Mouse (Mus musculus) intestine, embryonic 14.5 days (tissue): ENCODE data around the gene Ptprg. TPM values are rescaled to one million over a fixed set of nuclear protein-coding genes. Genes with fewer than 3 reads are reported as not detected.

Source experiments
- ATAC-seq: fragments of 200-750 bp; cut with Nextera tagmentation; replicated peaks from 2 replicates; pipeline ENCODE4 v1.8.0; 2017; ENCODE audit warnings: low read depth, moderate number of reproducible peaks, moderate TSS enrichment, moderate library complexity; ENCODE audit not compliant: low FRiP score, low TSS enrichment
- DNase-seq: peaks from one replicate; pipeline ENCODE4 v3.0.0-alpha.2; 2018; ENCODE audit warnings: low spot score
- H3K27ac ChIP-seq: fragments of 300-500 bp; sonication (generic); 2 replicates; pipeline ENCODE4 v1.5.1; 2014; ENCODE audit warnings: low read depth, mild to moderate bottlenecking, control low read depth
- H3K27me3 ChIP-seq: fragments of 300-500 bp; sonication (generic); replicated peaks from 2 replicates; pipeline ENCODE4 v1.6.1; 2014; ENCODE audit warnings: low read length, control low read depth; ENCODE audit not compliant: control insufficient read depth, insufficient read depth
- H3K36me3 ChIP-seq: fragments of 300-500 bp; sonication (generic); 2 replicates; pipeline ENCODE4 v1.6.1; 2014; ENCODE audit warnings: low read length, control low read depth; ENCODE audit not compliant: control insufficient read depth, insufficient read depth
- H3K4me1 ChIP-seq: fragments of 300-500 bp; sonication (generic); replicated peaks from 2 replicates; pipeline ENCODE4 v1.6.1; 2014; ENCODE audit warnings: low read length, control low read depth, mixed read lengths; ENCODE audit not compliant: control insufficient read depth, insufficient read depth
- H3K4me2 ChIP-seq: fragments of 300-500 bp; sonication (generic); 2 replicates; pipeline ENCODE4 v1.6.1; 2014; ENCODE audit warnings: low read length
- H3K4me3 ChIP-seq: fragments of 300-500 bp; sonication (generic); 2 replicates; pipeline ENCODE4 v1.5.1; 2014; ENCODE audit warnings: low read depth, low read length, control low read depth, mixed read lengths
- H3K9ac ChIP-seq: fragments of 300-500 bp; sonication (generic); 2 replicates; pipeline ENCODE4 v1.6.1; 2014; ENCODE audit warnings: mild to moderate bottlenecking, low read length
- H3K9me3 ChIP-seq: fragments of 300-500 bp; sonication (generic); 2 replicates; pipeline ENCODE4 v1.6.1; 2016; ENCODE audit warnings: low read length, control low read depth; ENCODE audit not compliant: control insufficient read depth
- WGBS: fragments of 180-500 bp; shearing (Covaris S2); extraction: QIAGEN DNeasy Blood & Tissue Kit; methylation state at CpG from one replicate; pipeline ENCODE4 v1.1.7; 2014; 5-methylcytosine and 5-hydroxymethylcytosine counted together
- polyA plus RNA-seq: library from polyadenylated mRNA; unstranded; fragments of >200 nt; fragmentation: Nextera tagmentation; extraction: Ambion mirVana; gene quantifications from 2 replicates; pipeline ENCODE4 v1.2.1, GENCODE M21; 2014

Ptprg gene
- polyA plus RNA-seq, result 25.1 and 25.8 TPM in 2 replicates

GRCm38 (mm10) chr14:11553273-11553665 is at the start of gene Ptprg:
Ptprg (plus strand) TSS chr14:11553532.
- ATAC-seq (peak; percentile 89), DNase-seq (peak; percentile 95)
- WGBS, result under 1% methylated on average over 21 of the region's 40 CpGs
- peak within 1 kb of the TSS; percentile 92 for H3K9ac ChIP-seq
- no peaks in the 10 kb centered on the region for H3K27me3 ChIP-seq
- H3K4me3 ChIP-seq, result peak within 1 kb of the TSS; percentile 78
- H3K27ac ChIP-seq, result peak within 1 kb of the TSS; percentile 98
- H3K4me2 ChIP-seq, result peak within 1 kb of the TSS; percentile 95
- no peaks in the 10 kb centered on the region for H3K9me3 ChIP-seq
- no peaks in the 10 kb centered on the region for H3K36me3 ChIP-seq
- H3K4me1 ChIP-seq, result peaks cover 20% of the 10 kb centered on the region

GRCm38 (mm10) chr14:11503803-11504365 is 49.4 kb upstream of the Ptprg start:
- Histone ChIP-seq H3K4me3 (no peak overlapping the region), H3K27me3 (no peaks in the 10 kb centered on the region), H3K9ac (no peak overlapping the region), H3K9me3 (no peaks in the 10 kb centered on the region), H3K27ac (no peak overlapping the region), H3K36me3 (no peaks in the 10 kb centered on the region), H3K4me2 (no peak overlapping the region), H3K4me1 (no peaks in the 10 kb centered on the region)
- WGBS, result 45% methylated on average over 7 of the region's 7 CpGs
- ATAC-seq (no peak; the same call in 1 of the 2 replicates), DNase-seq (no peak)

DNA sequence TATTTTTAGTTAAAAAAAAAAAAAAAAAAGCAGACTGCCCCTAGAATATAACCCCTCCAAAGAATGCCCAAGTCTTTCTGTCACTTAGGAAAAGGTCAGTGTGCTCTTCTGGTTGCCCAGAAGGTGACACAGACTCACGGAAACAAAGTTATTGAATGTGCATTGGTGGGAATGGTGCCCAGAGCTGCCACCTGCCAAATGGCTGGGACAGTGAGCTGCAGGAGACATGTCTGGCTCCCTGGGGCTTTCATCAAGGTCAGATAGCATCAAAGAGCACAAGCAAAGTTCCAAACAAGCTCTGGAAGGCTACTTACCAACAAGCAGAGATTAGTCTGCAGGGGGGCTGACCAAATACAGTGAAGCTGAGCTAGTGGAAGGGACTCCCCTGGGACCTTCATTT is 43.2 kb upstream of the Ptprg start:
- no peak overlapping the region for H3K4me3 ChIP-seq
- no peaks in the 10 kb centered on the region for H3K9me3 ChIP-seq
- H3K27me3 ChIP-seq, result no peaks in the 10 kb centered on the region
- WGBS, result 73% methylated on average over 1 of the region's 1 CpGs
- no peak overlapping the region for H3K4me2 ChIP-seq
- no peak overlapping the region for H3K9ac ChIP-seq
- no peaks in the 10 kb centered on the region for H3K36me3 ChIP-seq
- DNase-seq (no peak), ATAC-seq (no peak)
- H3K27ac ChIP-seq, result no peak overlapping the region
- H3K4me1 ChIP-seq, result no peaks in the 10 kb centered on the region

DNA sequence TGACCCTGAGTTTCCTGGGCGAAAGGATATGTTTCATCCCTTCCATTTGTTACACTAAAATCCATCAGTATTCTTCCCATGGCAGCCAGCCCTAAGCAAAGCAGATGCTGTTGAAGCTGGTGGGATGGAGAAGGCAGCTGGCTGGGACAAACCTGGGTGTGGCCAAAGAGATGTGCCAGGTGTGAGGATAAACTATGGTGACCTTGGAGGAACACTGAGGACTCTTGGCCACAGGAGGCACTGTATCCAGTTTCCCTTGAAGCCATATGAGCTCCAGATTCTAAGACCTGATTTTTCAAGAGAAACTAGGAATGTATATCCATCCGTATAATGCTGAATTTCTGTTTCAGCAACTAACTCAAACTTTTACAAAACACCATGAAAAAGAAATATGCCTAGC is 34.2 kb upstream of the Ptprg start:
- Histone ChIP-seq H3K4me2 (no peak overlapping the region), H3K27me3 (no peaks in the 10 kb centered on the region), H3K9ac (no peak overlapping the region), H3K27ac (no peak overlapping the region), H3K9me3 (no peaks in the 10 kb centered on the region), H3K4me3 (no peak overlapping the region), H3K36me3 (no peaks in the 10 kb centered on the region), H3K4me1 (no peaks in the 10 kb centered on the region)
- DNase-seq (no peak), ATAC-seq (no peak)
- WGBS, result 89% methylated on average over 2 of the region's 2 CpGs

GRCm38 (mm10) chr14:11523052-11523451 is 30.3 kb upstream of the Ptprg start:
- Histone ChIP-seq H3K4me3 (no peak overlapping the region), H3K27me3 (no peaks in the 10 kb centered on the region), H3K9ac (no peak overlapping the region), H3K9me3 (no peaks in the 10 kb centered on the region), H3K27ac (no peak overlapping the region), H3K4me2 (no peak overlapping the region), H3K36me3 (no peaks in the 10 kb centered on the region), H3K4me1 (no peaks in the 10 kb centered on the region)
- DNase-seq (no peak), ATAC-seq (no peak)
- 82% methylated on average over 3 of the region's 3 CpGs for WGBS

DNA sequence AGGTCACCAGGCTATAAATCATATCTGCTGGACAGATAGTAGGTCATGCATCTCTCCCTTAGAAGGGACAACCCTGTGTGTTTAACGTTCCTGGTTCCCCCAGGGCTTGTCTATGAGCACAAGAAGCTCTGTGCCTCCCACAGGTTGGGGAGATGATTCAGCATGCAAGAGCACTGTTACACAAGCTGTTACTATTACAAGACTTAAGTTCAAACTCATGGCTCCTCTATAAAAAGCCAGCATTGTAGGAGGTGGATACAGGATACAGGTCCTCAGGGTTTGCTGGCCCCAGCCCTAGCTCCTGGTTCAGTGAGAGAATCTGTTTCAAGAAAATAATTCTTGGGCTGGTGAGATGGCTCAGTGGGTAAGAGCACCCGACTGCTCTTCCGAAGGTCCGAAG is 23.7 kb upstream of the Ptprg start:
- H3K36me3 ChIP-seq, result no peaks in the 10 kb centered on the region
- H3K27me3 ChIP-seq, result no peaks in the 10 kb centered on the region
- no peak overlapping the region for H3K27ac ChIP-seq
- H3K4me3 ChIP-seq, result no peak overlapping the region
- no peaks in the 10 kb centered on the region for H3K4me1 ChIP-seq
- 87% methylated on average over 4 of the region's 4 CpGs for WGBS
- DNase-seq, result no peak
- H3K9me3 ChIP-seq, result no peaks in the 10 kb centered on the region
- ATAC-seq, result no peak
- H3K4me2 ChIP-seq, result no peak overlapping the region
- H3K9ac ChIP-seq, result no peak overlapping the region

- no peak overlapping the region for H3K4me2 ChIP-seq
- H3K36me3 ChIP-seq, result no peaks in the 10 kb centered on the region
- H3K4me3 ChIP-seq, result no peak overlapping the region
- no peak overlapping the region for H3K27ac ChIP-seq
- ATAC-seq (no peak), DNase-seq (no peak)
- no peaks in the 10 kb centered on the region for H3K4me1 ChIP-seq
- no peak overlapping the region for H3K9ac ChIP-seq
- 83% methylated on average over 1 of the region's 1 CpGs for WGBS
- H3K27me3 ChIP-seq, result no peaks in the 10 kb centered on the region
- H3K9me3 ChIP-seq, result no peaks in the 10 kb centered on the region
Observed at GRCm38 (mm10) chr14:11534456-11534855, 18.9 kb upstream of the Ptprg start.

DNA sequence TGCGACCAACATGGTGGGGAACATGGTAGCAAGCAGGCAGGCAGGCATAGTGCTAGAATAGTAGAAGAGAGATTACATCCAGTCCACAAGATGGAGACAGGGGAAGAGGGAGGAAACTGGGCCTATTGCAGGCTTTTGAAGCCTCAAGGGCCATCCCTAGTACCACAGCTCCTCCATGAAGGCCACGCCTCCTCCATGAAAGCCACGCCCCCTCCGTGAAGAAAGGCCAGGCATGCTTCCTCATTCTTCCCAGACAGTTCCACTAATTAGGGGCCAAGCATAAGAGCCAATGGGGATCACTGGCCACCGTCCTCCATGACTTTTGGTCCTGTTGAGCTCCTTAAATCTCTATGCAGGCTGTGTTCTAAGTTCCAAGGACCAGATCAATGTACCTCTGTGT is 17.2 kb upstream of the Ptprg start:
- no peak overlapping the region for H3K4me2 ChIP-seq
- no peaks in the 10 kb centered on the region for H3K27me3 ChIP-seq
- no peak overlapping the region for H3K4me3 ChIP-seq
- 73% methylated on average over 5 of the region's 5 CpGs for WGBS
- no peak for DNase-seq
- H3K4me1 ChIP-seq, result no peaks in the 10 kb centered on the region
- no peaks in the 10 kb centered on the region for H3K36me3 ChIP-seq
- no peak overlapping the region for H3K9ac ChIP-seq
- no peak overlapping the region for H3K27ac ChIP-seq
- no peaks in the 10 kb centered on the region for H3K9me3 ChIP-seq
- ATAC-seq, result no peak

- H3K9ac ChIP-seq, result peak overlapping the region; percentile 92
- no peaks in the 10 kb centered on the region for H3K27me3 ChIP-seq
- no peak for ATAC-seq
- H3K4me3 ChIP-seq, result peak overlapping the region; percentile 78
- 22% methylated on average over 11 of the region's 11 CpGs for WGBS
- H3K27ac ChIP-seq, result no peak overlapping the region
- H3K4me1 ChIP-seq, result peaks cover 17% of the 10 kb centered on the region
- peak overlapping the region; percentile 95 for H3K4me2 ChIP-seq
- DNase-seq, result peak; percentile 55
- H3K36me3 ChIP-seq, result no peaks in the 10 kb centered on the region
- no peaks in the 10 kb centered on the region for H3K9me3 ChIP-seq
Observed at GRCm38 (mm10) chr14:11551892-11552291, 1.4 kb upstream of the Ptprg start.
